8 mouse cellular contexts compared by ENCODE assay signal in the genomic region with DNA sequence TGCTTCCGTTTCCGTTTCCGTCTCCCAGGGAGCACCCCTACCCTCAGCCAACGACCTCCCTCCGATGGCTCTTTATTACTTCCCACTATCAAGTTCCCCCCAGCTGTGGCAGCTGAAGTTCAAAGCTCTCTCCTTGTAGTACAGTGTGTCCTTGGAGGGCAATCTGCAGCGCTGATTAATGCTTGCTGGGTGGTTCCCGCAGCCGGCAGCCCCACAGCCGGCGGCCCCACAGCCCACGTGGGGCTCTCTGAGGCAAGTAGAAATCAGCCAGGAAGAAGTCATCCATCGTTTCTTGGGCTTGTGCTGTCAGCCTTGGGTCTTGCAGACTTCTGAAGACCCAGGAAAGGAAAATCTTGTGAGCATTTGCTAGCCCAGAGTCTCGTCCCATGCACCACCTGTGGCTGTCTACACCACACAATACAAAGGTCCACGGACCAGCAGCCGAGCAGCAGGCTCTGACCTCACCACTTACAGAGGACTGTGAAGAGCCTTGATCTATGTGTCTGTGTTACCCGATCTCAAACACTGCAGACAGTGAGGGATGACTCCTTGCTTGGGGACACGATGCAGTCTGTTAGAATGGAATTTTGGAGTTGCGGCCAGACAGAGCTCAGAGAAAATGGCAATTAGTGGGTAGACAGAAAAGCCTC.
DNase-seq lines count a peak whose midpoint lies in the region; ATAC-seq lines count a peak whose summit lies in the region.

No protein-coding gene starts in this region.

- DNase-seq in CD4-positive helper T cell, adult 2 months (ENCODE audit: low read depth, low spot score), result peak; percentile 16
- peak; percentile 29 for DNase-seq in brain, adult 2 months (ENCODE audit: low read depth, low spot score)
- DNase-seq in lung, postnatal 4 days, result peak; percentile 45 to 69
- peak; percentile 60 for DNase-seq in testis, postnatal 14 days (ENCODE audit: low spot score)
- DNase-seq in cerebellum, postnatal 4 days (ENCODE audit: low spot score in 2 of 2), result no peak
- no peak for DNase-seq in frontal cortex, postnatal 36 days (ENCODE audit: low spot score in 2 of 2)

- H3K36me3 ChIP-seq in heart, embryonic 13.5 days, result no peaks in the 10 kb centered on the region
- H3K36me3 ChIP-seq in kidney, embryonic 15.5 days, result no peaks in the 10 kb centered on the region

- no peaks in the 10 kb centered on the region for H3K27me3 ChIP-seq in heart, embryonic 13.5 days (replicated peaks)
- no peaks in the 10 kb centered on the region for H3K27me3 ChIP-seq in kidney, embryonic 15.5 days

- H3K4me3 ChIP-seq in heart, embryonic 13.5 days, result no peak overlapping the region
- no peak overlapping the region for H3K4me3 ChIP-seq in kidney, embryonic 15.5 days (replicated peaks)

- H3K27ac ChIP-seq in heart, embryonic 13.5 days (replicated peaks), result peak overlapping the region; percentile 53
- H3K27ac ChIP-seq in kidney, embryonic 15.5 days, result peak overlapping the region; percentile 81

- H3K4me2 ChIP-seq in heart, embryonic 13.5 days, result peak overlapping the region; percentile 25
- peak overlapping the region; percentile 39 for H3K4me2 ChIP-seq in kidney, embryonic 15.5 days

- peaks cover 43% of the 10 kb centered on the region for H3K4me1 ChIP-seq in heart, embryonic 13.5 days
- H3K4me1 ChIP-seq in kidney, embryonic 15.5 days, result peaks cover 69% of the 10 kb centered on the region

- no peak for ATAC-seq in heart, embryonic 13.5 days (ENCODE audit: extremely low read depth, insufficient number of reproducible peaks, low FRiP score, low TSS enrichment)
- peak; percentile 59 for ATAC-seq in kidney, embryonic 15.5 days (replicated peaks; ENCODE audit: low FRiP score)

- 18% methylated on average over 18 of the region's 18 CpGs for WGBS in heart, embryonic 13.5 days
- WGBS in kidney, embryonic 15.5 days, result 10% methylated on average over 18 of the region's 18 CpGs

- peak overlapping the region; percentile 2 for H3K9ac ChIP-seq in heart, embryonic 13.5 days
- no peak overlapping the region for H3K9ac ChIP-seq in kidney, embryonic 15.5 days

- H3K9me3 ChIP-seq in heart, embryonic 13.5 days, result no peaks in the 10 kb centered on the region
- H3K9me3 ChIP-seq in kidney, embryonic 15.5 days (replicated peaks), result no peaks in the 10 kb centered on the region

Comparison
In these comparisons a context has a peak if more than half of its experiments do, and no peak if none do; other contexts are left out.
1. DNase-seq: peak in CD4-positive helper T cell, adult 2 months (single experiment), brain, adult 2 months (single experiment), lung, postnatal 4 days (2 of 2) and testis, postnatal 14 days (single experiment); none in cerebellum, postnatal 4 days (0 of 2) and frontal cortex, postnatal 36 days (0 of 2).